Mouse (Mus musculus): ENCODE measurements around the gene Bcap29. TPM values are rescaled to one million over a fixed set of nuclear protein-coding genes. Genes with fewer than 3 reads are reported as not detected.
A peak's percentile ranks its signal among the peaks of the same experiment; 100 is the strongest.

Gene Bcap29
- total RNA-seq, 2 experiments from 2014 or later: 36.3 to 36.9 TPM

DNA sequence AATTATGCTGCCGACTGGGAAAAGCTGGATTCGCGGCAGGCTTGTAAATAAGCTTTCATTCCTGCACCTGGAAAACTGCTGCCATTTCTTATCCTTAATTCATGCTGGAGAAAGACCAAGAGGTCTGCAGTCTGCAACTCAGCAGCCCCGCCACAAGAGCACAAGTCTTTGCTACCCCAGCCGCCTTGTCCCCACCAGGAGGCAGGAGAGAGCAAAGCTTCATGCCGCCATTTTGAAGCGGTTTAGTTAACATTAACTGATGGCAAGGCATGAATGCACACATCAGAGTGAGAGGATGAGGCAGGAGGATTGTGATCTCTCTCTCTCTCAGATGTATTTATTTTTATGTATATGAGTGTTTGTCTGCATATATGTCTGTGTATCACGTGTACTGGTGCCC lies 14.4 kb downstream of the Bcap29 start:
- no peak overlapping the region for H3K4me3 ChIP-seq
- no peak overlapping the region for H3K27ac ChIP-seq
- peak; percentile 23 for TF ChIP-seq CTCF (IDR thresholded peaks at IDR 0.05)
- no peak for DNase-seq (ENCODE audit: extremely low spot score in 1 of 2, low spot score in 2 of 2)
- intact Hi-C loops (cut with DNase I): no loop called here

DNA sequence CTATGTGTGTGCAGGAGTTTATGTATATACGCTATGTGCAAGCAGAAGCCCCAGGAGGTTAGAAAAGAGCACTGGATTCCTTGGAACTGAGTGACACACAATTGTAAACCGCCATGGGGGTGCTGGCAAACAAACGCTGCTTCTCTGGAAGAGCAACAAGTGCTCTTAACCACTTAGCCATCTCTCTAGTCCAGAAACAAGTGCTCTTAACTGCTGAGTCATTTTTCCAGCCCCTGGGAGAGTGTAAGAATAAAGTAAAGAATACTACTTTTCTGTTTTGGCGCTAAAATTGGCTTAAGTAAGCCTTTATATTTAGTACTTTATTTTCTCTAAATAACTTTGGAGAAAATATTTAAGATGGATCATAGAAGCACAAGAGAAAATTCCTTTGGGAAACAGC lies 21.1 kb downstream of the Bcap29 start:
- no peak for DNase-seq (ENCODE audit: extremely low spot score in 1 of 2, low spot score in 2 of 2)
- no peak for TF ChIP-seq CTCF (IDR thresholded peaks at IDR 0.05)
- Histone ChIP-seq H3K27ac (no peak overlapping the region), H3K4me3 (no peak overlapping the region)
- intact Hi-C loops (cut with DNase I): no loop called here

DNA sequence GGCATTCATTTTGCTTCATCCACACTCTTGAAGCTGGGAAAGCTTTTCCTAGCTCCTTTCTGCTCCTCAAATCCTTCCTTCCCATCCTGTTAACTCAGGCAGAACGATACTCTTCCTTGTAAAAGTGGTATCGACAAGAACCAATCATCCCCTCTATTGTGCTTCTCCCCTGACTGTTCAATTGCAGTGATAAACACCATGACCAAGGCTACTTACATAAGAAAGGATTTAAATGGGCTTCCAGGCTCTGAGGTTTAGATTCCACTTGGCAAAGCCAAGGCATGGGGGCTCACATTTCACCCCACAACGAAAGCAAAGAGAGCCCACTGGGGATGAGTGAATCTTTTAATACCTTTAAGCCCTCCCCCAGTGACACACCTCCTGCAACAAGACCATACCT lies 26.3 kb downstream of the Bcap29 start:
- no peak overlapping the region for H3K27ac ChIP-seq
- no peak for DNase-seq (ENCODE audit: extremely low spot score in 1 of 2, low spot score in 2 of 2)
- TF ChIP-seq CTCF (IDR thresholded peaks at IDR 0.05): no peak
- intact Hi-C loops (cut with DNase I): no loop called here
- H3K4me3 ChIP-seq: no peak overlapping the region

DNA sequence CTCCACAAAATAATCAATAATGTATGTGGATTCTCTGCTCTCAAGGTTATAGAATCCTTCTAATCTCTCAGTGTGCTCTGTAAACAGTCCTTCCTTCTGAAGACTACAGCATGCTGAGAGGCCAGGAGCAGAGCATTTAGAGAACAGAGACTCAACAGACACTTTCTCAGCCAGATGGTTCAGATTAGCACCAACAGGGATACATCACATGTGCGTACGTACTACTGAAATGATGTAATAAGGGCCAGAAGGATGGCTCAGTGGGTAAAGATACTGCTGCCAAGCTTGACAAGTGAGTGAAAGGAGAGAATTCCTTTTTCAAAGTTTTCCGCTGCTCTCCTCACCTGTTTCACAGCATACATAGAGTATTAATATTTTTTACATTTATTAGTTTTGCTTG lies 29.6 kb downstream of the Bcap29 start:
- H3K27ac ChIP-seq: no peak overlapping the region
- no peak for TF ChIP-seq CTCF (IDR thresholded peaks at IDR 0.05)
- no peak overlapping the region for H3K4me3 ChIP-seq
- intact Hi-C loops (cut with DNase I): no loop called here
- no peak for DNase-seq (ENCODE audit: extremely low spot score in 1 of 2, low spot score in 2 of 2)

DNA sequence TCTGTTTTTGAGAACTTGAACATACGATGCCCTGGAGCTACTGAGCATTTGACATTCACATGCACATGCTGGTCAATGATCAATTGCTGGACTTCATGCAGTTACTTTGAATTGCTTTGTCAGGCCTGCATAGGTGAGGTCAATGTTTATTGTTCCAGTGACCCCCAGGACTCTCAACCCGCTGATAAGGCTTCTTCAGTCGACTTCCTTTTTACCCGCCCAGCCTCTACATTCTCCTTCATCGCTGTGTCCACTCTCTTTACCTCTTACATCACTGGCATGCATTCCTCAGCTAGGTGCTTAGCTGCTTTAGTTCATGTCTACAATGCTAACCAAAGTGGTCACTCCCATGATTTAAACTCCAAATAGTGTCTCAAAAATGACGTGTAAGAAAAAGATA lies 30.9 kb downstream of the Bcap29 start:
- Histone ChIP-seq H3K4me3 (no peak overlapping the region), H3K27ac (no peak overlapping the region)
- no peak for TF ChIP-seq CTCF (IDR thresholded peaks at IDR 0.05)
- intact Hi-C loops (cut with DNase I): no loop called here
- no peak for DNase-seq (ENCODE audit: extremely low spot score in 1 of 2, low spot score in 2 of 2)

DNA sequence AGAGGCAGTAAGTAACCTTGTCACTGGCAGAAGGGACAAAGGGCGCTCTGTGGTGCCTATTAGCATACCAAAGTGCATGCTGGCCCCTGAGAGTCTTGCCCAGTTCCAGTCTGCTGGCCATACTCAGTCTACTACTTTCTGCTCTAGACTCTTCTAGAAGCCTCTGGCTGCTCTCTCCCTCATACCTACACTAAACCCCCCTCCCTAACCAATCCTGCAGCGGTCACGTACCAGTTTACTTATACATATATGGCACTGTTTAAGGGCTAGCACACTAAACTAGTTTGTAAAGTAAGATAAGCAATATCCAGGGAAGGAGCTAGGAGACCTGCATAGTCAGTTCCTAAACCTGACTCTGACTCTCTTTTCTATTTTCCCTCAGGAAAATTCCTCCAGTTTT lies 40.2 kb downstream of the Bcap29 start:
- no peak for DNase-seq (ENCODE audit: extremely low spot score in 1 of 2, low spot score in 2 of 2)
- no peak for TF ChIP-seq CTCF (IDR thresholded peaks at IDR 0.05)
- intact Hi-C loops (cut with DNase I): no loop called here

DNA sequence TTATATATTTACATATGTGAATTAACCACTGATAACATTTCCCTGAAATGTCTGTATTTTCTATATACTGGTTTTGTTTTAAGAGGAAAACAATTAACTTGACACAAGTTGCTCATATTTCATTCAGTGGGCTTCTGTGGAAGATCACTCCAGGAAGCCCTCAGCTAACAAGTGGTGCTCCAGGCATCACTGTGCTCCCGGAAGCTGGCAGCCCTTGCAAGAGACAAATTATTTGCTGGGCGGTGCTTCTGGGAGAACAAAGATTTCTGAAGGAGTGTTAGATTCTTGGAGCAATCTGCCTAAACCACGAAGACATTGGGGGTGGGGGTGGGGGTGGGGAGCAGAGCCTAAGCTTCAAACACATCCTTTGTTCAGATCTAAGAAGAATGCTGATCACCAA lies 42.4 kb downstream of the Bcap29 start:
- no peak overlapping the region for H3K27ac ChIP-seq
- H3K4me3 ChIP-seq: no peak overlapping the region
- DNase-seq (ENCODE audit: extremely low spot score in 1 of 2, low spot score in 2 of 2): no peak
- no peak for TF ChIP-seq CTCF (IDR thresholded peaks at IDR 0.05)
- intact Hi-C loops (cut with DNase I): no loop called here

More for the DNA sequence above, 40.2 kb downstream of the Bcap29 start:
- H3K4me3 ChIP-seq: no peak overlapping the region
- H3K27ac ChIP-seq: no peak overlapping the region

DNA sequence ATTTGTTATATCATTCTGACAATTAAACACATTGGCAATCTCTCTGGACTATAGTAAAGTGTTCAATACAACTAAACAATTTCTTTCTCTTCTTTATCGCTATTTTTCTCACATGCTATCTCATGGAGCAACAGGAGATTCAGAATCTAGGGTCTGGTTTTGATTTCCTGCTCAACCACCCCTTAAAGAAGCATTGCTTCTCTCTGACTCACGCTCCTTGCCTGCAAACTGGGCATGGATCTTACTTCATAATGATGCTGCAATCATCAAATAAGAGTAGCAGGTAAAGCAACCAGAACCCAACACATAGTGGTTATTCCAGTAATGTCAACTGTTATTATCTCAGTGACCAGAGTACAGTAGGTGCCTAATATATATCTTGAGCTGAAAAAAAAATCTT lies 50.7 kb downstream of the Bcap29 start:
- no peak overlapping the region for H3K4me3 ChIP-seq
- H3K27ac ChIP-seq: no peak overlapping the region
- no peak for TF ChIP-seq CTCF (IDR thresholded peaks at IDR 0.05)
- intact Hi-C loops (cut with DNase I): no loop called here
- no peak for DNase-seq (ENCODE audit: extremely low spot score in 1 of 2, low spot score in 2 of 2)

DNA sequence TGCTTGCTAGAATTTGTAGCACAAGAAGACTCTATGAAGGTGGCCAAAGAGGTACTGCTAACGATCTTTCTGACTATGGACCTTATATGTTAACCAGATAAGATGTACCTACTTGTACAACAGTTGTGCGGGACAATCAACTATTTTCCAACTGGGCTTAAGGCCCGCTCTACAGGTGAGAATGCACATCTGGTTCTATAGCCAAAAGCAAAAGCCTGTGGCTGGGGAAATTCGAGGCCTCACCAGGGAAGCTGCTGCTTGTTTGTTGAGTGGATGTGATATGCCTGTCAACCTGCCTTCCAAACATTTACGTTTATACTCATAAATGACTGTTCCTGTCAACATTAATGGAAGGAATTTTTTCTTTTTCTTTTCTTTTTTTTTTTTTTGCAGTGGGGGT lies 52.4 kb downstream of the Bcap29 start:
- TF ChIP-seq CTCF (IDR thresholded peaks at IDR 0.05): no peak
- Histone ChIP-seq H3K27ac (peak overlapping the region; percentile 82; the same call in 1 of the 2 replicates), H3K4me3 (no peak overlapping the region)
- no peak for DNase-seq (ENCODE audit: extremely low spot score in 1 of 2, low spot score in 2 of 2)
- intact Hi-C loops (cut with DNase I): no loop called here

DNA sequence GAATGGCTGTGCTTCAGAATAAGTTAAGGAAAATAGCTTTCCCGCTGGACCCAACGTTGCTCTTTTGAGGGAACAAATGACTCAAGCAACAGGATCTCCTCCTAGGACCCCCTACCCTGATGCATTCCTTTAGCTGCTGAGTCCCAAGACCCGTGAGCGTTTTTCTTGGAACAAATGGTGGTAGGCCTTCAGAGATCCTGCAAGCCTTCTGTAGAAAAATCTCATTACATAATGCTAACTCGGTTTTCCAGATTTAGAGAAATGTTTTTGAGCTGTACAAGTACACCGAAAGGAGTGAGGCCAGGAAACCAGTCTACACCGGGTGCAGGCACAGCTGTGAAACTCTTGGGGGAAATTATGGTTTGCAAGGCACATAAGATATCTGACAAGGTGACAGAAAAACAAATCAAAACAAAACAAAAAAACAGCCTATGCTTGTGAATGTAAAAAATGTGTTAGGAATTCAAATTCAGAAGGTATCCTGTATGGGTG lies 53.1 kb downstream of the Bcap29 start:
- H3K27ac ChIP-seq: peak overlapping the region; percentile 82
- no peak overlapping the region for H3K4me3 ChIP-seq
- peak in 1 of 2 experiments; percentile 14 for DNase-seq (ENCODE audit: extremely low spot score in 1 of 2, low spot score in 2 of 2)
- intact Hi-C loops (cut with DNase I): no loop called here
- no peak for TF ChIP-seq CTCF (IDR thresholded peaks at IDR 0.05)

DNA sequence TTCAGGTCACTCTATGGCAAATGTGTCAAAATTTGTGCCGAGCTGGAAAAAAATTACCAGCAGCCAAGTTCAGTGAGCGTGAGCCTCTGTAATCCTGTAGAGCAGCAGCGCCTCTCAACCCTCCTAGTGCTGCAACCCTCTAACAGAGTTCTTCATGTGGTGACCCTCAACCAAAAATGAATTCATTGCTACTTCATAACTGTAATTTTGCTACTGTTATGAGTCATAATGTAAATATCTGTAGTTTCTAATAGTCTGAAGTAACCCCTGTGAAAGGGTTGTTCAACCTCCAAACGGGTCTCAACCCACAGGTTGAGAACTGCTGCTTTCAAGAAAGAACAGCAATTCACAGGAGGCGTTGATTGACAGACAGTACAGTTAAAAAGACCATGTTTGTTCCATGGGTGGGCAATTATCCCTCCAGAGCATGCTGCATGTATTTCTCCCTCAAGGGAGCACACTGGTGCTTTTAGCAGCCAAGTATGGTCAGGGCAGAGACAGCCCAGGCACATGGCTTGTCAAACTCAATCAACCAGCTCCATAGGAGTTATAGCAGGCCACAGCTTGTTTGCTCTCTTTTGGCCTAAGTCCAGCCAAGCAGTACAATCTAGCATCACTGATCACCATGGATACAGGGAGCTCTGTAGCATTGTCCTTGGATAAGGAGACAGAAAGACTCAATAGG lies 53.7 kb downstream of the Bcap29 start:
- intact Hi-C loops (cut with DNase I): no loop called here
- Histone ChIP-seq H3K27ac (peak overlapping the region; percentile 82), H3K4me3 (no peak overlapping the region)
- no peak for TF ChIP-seq CTCF (IDR thresholded peaks at IDR 0.05)
- no peak for DNase-seq (ENCODE audit: extremely low spot score in 1 of 2, low spot score in 2 of 2)

DNA sequence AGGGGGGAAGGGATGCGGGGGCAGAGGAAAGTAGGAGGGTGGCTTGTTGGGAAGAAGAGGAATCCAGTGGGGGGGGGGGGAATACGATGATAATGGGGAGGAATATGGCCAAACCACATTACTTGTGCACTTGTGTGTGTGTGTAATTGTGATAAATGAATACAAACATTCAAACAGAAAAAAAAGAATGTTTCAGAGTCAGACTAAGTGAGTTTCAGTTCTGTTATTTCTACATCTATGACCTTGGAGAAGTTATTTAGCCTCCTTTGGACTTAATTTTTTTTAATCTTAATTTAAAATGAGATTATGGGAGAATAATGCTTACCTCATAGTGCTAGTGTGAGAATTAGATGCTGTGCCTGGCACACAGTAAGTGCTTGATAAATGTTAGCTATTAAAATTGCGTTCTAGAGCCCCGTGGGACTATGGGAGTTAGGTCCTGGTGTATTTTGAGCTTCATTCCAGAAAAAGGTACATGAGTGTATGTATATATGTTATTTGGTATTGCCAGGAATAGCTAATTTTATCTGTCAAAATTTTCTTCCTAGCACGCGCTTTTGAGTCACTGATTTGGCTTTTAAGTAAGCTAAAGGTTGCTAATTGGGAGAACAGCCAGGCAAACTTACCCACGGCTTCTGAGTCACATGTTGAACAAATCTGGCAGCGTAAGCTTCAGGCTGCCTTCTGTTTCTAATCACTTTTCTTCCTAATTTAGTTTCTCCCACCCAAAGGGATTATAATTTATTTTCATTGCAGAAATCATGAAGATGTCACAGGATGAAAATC lies 55.6 kb downstream of the Bcap29 start:
- DNase-seq (ENCODE audit: extremely low spot score in 1 of 2, low spot score in 2 of 2): peak; percentile 29 to 35
- H3K27ac ChIP-seq: no peak overlapping the region
- intact Hi-C loops (cut with DNase I): loop anchor here (5.0 kb wide), 1 partner anchor 47 kb away; no protein-coding TSS in a partner anchor

More for the DNA sequence above, 55.6 kb downstream of the Bcap29 start:
- no peak for TF ChIP-seq CTCF (IDR thresholded peaks at IDR 0.05)
- H3K4me3 ChIP-seq: no peak overlapping the region
